Mouse (Mus musculus): ENCODE measurements around the gene Lrit3.
A peak's percentile ranks its signal among the peaks of the same experiment; 100 is the strongest.

Gene Lrit3

DNA sequence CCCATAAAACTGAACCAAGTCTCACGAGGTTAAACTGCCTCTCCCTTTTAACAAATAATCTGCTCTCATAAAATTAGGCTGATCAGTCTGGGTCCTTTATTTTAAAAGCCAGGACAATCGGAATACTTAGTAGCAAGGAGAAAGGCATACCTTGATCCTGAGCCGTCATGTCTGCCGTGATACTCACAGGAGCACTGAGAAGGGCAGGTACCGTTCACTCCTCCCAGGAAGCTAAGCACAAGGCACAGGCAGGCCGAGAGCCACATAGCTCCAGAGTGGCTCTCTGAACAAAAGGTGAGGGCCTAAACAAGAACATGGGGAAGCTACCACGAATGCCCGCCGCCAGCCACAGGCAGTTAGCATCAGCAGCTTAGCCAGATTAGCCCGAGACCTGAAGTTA, at the start of gene Lrit3:
Lrit3 (minus strand) TSS at position 266 of the 400 bp plus-strand sequence.
- no peak for DNase-seq

DNA sequence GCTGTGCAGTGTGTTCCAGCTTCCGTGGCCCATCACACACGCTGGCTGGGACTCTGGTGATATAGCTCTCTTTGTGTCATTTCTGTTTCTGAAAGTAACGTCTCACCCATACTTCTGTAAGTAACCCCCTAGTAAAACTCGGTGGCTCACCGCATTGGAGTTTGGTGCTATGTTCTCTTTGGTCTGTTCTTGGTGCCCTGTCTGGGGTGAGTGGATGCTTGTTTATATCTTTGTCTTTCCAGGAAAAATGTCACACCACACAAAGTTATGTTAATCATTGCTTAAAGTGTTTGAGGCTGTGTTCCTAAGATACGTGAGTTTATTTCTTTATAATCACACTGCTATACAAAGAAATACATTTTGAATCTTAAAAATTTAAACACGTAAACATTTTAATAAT, 43.0 kb upstream of the Lrit3 start:
- no peak for DNase-seq

DNA sequence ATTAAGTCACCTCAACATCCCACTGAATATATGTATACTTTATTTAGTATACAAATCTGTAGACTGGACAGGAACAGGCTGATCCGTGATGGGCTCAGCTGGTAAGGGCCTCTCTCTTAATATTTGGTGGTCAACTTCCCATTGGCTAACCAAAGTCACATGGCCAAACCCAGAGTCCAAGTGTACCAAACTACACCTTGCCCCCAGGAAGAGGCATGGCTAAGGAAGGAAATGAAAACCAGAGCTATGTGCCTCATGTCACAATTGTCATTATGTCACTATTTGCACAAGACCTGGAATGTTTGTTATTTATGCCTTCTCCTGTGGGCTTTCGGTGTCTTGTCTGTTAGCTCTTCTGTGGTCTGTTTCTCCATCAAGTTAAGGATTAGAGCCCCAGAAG, 42.0 kb upstream of the Lrit3 start:
- DNase-seq = no peak

DNA sequence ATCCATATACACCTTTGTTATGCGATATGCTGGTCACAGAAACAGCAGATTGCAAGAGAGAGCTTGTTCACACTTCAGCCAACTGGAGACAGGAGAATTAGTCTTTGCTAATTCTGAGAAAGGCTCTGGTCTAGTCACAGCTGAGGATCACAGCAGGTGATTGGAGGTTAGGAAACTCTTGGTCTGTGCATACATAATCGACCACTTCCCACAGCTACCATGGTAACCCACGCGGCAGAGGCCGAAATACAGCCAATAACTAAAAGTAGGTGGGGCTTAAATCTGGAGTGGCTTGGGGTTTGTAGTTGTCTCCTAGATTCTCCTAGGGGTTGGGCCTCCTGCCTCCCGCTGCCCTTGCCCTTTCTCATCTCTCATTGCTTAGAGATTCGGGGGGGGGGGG, 34.2 kb upstream of the Lrit3 start:
- no peak for DNase-seq

DNA sequence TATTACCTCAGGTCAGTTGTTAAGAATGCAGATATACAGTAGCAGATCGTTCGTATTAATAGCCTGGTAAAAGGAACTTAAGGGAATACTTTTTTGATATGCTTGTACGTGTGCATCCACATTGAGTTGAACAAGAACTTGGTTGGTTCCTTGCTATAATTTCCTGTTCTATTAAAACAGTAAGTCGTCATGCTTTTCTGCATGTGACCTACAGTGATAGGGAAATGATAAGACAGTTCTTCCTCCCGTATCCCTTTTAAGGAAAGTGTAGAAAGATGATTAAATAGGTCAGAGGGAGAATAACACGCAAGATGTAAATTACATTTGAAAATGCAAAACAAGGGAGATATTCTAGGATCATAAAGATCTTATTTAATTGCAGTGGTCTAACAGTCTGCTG, 33.1 kb upstream of the Lrit3 start:
- DNase-seq = no peak

DNA sequence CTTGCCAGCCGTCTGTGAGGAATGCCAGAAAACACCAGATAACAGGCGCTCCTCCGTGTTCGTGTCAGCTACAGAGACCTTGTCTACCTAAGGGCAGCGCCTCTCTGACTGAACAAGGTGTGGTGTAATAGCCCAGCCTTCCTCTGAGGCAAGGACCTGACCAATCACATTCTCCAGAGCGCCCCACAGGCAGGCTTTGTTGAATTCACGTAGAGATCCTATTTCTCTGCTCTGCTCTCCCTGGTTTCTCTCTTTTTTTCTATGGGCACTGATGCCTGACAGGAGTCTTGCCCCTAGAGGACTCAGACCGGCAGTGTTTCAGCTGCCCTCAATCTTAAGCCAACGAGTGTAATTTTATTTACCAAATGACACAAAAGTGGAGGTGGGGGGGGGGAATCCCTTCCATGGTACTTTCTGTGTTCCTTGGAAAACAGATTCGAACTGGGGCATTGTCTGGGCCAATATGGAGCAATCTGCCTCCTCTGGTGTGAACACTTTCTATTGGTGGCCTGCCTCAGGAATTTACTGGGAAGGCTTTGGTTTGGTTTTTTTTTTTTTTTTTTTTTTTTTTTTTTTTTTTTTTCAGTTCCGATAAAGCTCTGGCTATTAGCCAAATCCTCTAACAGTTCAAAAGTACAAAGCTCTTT, 32.3 kb upstream of the Lrit3 start:
- DNase-seq = peak; percentile 50

DNA sequence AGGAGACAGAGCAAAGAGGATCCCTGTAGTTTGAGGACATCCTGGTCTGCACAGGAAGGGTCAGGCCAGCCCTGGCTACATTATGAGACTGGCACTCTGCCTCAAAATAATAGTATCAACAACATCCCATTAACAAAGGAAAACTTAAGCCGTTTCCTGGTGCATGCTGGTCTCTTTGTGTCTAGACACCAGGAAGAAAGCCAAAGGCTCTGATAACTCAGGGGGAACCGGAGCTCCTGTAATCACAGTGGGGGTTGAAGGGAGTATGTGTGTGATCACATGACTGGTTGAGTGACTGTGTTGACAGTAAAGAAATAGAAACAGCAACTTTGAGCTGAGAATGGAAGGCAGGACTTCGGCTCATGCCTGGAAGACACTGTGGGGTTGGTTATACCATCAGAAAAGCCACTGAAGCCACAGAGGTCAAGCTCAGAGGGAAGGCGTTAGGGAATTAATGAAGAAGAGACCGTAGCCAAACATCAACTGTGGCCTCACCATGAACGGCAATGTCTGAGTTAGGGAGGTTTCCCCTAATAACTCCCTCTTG, 31.6 kb upstream of the Lrit3 start, which contains the start of gene Cfi:
Cfi (plus strand) TSS at position 497 of the 547 bp plus-strand sequence.
- no peak for DNase-seq

DNA sequence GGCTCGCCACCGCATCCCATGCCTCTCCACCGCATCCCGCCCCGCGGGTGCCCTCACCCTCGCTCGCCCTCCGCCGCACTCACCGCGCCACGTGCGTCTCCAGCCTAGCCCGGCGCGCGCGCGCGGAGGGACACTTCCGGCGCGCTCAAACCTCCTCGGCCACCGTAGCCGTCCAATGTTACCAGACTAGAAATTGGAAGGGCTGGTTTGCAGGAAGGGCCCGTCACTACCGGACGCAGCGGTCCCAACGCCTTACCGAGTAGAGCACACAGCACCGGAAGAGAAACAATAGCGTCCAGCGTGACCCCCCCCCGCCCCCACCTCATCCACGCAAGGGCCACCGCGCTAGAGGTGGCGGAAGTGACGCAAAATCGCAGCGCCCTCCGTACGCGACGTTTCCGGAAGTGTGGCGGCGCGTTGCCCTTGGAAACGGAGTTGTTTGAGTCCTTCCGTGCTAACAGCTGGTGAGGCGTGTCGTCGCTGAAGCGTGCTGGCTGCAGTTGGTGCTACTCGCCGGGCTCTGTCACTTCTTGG, 27.3 kb upstream of the Lrit3 start, which contains the start of gene Gar1:
Gar1 (minus strand) TSS at position 362 of the 534 bp plus-strand sequence.
- DNase-seq = peak; percentile 98

DNA sequence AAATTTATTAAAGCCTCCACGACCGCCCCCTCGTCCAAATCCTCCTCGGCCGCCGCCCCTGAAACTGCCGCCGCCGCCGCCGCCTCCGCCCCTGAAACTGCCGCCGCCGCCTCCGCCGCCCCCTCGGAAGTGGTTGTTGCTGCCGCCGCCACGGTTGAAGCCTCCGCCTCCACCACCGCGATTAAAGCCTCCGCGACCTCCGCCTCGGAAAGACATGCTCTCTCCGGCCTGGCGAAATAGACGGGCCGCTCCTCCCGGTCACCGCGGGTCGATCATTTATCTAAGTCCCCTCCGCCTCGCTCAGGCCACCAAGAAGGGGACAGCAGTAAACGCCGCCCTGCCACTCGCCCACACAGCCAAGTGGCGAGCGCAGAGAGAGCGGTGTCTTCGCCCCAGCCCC, 26.8 kb upstream of the Lrit3 start:
- DNase-seq = peak; percentile 67

DNA sequence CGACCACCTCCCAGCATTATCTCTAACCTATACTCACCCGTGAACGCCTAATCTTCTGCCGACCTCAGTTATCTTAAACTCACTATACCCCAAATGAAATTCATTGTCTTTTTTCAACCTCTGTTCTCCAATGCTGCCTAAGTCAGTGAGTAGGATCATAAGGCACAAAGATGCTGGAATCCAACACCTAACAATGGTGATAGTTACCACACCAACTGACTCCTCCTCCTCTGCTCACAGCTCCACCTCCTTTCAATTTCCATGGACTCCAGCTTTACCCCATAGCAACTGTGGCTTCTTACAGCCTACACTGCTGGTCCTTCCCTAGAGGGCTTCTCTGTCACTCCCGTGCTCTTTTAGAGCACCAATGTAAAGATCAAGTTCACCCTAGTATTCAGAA, 23.9 kb upstream of the Lrit3 start:
- DNase-seq = no peak

DNA sequence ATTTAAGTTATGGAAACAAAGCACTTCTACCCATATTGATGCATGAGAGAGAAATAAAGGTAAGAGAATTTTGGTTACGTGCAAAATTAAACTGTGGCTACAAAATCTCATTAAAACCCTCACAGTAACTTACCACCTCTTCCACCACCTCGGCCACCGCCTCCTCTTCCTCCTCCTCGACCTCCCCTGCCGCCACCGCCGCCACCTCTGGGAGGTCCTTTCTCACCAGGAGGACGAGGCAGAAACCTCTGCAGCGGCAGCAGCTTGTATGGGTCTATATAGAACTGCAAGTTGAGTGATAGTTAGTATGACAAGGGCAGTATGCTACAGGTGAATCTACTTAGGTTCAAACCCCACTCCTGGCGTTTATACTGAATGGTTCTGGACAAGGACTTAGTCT, 22.9 kb upstream of the Lrit3 start:
- DNase-seq = no peak

DNA sequence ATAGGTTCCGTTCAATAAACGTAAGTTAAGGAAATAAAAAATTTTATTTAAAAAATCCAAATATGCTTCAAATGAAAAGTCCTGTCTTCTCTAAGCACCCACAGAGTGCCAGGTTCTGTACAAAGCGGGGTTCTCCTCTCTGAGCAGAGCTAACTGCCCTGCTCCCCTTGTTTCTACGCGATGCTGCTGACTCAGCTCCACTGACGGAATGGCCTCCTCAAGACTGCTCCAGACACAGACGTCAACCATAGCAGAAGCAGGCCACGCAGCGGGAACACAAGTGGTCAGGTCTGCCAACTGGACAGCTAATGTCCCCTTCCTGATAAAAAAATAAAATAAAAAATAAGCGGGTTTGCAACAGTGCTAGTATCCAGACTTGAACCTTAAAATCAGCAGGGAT, 21.1 kb upstream of the Lrit3 start:
- no peak for DNase-seq

DNA sequence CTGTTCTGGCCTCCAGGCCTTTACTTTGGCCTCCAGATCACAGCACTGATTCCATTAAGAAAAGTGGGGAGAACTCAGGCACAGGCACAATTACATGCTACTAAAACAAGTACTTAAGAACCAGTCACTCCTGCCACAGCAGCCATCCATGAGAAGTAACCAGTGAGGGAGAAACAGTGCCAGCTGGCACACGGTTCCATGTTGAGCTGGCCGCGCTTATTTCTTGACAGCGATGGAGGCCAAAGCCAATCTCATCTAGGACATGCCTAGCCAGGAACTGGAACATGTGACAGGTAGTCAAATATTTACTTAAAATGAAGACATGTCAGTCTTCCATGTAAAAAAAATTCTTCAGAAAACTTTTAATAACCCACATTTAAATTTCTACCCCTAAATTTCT, 20.3 kb upstream of the Lrit3 start:
- no peak for DNase-seq

DNA sequence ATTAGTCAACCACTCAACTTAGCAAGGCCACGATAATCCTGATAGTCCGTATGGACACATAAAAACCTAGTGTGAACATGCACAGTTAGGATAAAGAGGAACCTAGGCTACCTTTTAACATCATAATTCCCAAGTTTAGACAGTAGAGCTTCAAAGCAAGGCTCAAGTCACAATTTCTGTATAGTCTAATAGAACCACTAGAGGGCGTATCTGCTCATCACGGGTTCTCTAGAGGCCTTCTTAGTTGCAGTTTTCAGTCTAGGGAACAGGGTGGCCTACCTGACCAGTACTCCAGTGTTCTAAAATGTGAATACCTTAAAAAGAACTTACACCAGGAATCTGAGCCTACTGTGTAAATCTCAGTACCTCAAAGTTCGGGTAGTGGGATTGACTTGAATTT, 19.5 kb upstream of the Lrit3 start:
- DNase-seq = no peak

DNA sequence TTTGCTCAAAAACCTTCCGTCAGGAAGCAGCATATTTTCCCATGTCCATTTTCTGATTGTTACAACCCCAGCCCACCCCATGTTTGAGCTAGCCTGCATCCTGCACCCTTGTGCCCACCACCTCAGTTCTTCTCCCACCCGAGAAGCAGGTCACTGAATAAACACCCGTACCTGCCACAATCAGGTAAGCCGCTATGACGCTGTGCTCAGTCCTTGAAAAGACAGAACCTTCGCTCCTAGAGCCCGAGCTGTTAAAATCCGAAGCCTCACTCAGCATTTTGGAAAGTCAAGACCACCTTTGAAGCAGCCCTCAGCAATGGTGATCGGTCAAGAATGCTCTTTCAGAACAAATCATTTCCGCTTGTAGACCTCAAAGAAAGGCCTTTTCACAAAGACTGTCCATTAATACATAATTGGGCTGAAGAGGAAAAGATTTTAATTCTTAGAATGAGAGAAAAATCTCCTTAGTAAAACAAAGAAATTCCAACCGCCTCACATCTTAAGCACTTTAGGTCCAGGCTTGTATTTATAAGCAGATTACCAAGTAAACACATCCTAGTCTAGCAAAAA, 18.5 kb upstream of the Lrit3 start, which contains the start of gene Rrh:
Rrh (minus strand) TSS at position 382 of the 570 bp plus-strand sequence.
- DNase-seq = no peak

DNA sequence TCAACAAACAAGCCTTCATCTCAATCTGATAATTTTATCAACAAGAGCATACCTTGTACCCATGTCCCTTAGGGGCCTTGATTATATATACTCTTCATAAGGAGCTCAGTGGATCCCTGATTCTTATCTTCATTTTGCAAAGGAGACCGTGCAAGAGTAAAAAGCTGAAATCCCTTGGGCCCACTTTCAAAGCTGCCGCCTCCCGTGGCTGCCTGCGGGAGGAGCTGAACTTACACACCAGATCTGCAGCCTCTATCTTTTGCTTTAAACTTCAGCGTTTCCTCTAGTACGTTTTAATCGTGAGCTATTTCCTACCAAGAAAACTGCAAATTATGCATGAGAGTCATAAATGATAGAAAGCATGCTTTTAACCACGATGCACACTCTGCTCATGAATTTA, 17.9 kb upstream of the Lrit3 start:
- peak; percentile 51 for DNase-seq

DNA sequence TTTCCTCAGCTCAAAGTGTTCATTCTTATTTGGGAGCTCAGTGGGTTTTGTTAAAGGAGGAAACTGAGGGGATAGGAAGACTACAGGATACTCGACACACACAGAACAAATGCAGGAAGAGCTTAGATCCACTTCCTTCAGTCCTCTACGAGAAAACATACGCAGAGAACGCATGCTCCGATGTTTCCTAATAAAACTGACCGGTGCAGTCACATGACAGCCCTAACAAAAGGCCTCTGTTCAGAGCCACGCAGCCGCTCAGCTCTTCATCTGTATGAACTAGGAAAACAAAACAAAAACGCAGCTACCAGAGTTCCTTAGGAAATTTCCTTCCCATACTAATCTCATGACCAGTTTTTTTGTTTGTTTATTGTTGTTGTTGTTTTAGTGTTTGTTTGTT, 17.0 kb upstream of the Lrit3 start:
- no peak for DNase-seq

DNA sequence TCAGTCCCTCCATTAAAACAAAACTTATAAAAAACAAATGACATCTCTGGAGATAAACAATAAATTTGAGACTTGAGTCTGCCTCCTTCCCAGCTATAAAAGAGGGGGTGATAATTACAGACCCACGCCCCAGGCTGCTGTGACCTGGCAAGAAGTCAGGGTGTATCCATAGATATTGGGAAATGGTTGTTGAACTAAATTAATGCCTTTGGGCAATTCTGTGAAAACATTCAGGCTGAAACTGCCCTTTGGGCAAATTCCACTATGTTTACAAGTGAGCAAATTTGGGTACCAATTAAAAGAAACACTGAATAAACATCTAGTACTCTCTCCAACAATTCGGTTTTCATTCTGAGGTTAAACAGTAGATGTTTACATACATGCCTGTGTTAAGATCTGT, 4.8 kb downstream of the Lrit3 start:
- no peak for DNase-seq

DNA sequence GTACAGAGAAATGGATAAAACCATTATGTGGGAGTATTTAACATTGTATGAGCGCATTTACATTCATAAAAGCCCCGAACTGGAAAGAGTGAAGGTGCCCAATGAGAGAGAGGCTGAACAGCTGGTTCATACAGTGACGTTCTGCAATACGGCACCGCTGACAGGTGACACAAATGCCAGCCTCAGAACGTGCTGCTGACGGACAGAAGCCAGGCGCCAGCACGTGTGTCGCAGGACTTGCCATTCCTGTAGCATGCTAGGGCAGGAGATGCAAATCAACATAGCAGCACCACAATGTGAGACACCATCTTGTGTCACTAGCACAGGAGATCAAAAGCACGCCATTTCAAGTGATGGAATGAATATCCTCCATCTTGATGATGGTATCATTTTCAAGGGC, 5.3 kb downstream of the Lrit3 start:
- DNase-seq = no peak

DNA sequence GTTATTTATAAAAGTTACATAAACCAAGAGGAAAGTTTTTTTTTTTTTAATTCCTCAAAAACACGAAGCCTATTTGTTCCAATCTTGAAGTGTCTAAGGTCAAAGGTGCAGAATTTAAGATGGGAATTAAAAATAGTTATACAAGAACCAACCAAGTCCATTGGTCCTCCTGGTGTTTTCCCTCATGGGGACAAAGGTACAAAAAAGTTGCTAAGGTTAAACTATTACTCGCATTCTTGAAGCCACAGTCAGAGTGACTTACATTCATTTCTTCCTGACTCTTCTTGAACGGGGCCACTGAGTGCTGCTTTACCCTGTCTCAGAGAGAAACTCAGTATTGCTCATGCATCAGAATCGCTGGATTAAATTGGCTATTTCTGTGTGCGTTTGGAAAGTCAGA, 6.5 kb downstream of the Lrit3 start:
- no peak for DNase-seq

DNA sequence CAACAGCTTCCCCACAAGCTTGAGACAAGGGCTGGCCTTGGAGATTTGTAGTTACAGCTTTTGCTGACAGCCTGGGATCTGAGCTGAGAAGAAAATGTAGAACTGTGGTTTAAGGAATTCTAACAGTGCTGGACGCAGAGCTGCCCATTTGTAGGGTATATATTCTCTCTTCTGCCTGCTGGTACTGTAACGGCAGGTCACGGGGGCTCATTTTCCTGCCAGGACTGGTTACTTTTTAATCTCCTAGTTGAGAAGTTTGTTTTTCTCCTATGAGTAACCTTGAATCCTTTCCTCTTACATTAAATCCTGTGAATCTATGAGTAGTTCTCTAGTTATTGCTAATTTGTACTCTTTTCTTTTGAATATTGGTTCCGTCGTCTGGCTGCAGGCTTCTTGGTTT, 10.0 kb downstream of the Lrit3 start:
- peak; percentile 64 for DNase-seq

DNA sequence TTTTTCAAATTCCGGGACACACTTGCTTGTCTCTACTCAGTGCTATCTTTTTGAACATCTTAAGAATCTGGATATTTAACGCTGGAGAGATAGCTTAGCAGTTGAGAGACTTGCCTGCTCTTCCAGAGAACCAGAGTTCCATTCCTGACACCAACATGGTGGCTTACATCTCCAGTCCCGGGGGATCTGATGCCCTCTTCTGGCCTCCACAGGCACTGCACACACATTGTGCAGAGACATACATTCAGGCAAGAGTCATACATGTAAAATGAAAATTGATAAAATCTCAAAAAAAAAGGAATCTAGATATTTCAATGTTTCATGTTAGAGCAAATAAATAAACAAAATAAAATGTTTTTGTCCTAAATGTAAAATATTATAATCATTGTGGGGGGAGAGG, 21.1 kb downstream of the Lrit3 start:
- no peak for DNase-seq

DNA sequence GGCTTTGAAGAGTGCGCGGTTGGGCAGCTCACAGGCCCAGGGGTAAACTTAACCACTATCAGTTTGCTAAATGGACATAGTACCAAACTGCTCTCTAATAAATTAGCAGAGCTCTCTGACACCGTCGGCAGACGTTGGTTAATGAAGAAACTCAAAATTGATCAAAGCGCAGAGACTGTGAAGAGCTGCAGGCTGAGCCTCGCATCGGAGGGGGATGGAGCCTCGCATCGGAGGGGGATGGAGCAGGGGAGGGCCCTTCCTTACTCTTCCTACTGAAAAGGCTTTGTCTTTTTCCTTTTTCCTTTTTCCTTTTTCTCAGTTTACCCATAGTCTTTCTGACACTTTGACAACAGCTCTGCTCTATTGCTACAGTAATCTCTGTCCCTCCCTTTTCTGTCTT, 22.4 kb downstream of the Lrit3 start:
- no peak for DNase-seq

DNA sequence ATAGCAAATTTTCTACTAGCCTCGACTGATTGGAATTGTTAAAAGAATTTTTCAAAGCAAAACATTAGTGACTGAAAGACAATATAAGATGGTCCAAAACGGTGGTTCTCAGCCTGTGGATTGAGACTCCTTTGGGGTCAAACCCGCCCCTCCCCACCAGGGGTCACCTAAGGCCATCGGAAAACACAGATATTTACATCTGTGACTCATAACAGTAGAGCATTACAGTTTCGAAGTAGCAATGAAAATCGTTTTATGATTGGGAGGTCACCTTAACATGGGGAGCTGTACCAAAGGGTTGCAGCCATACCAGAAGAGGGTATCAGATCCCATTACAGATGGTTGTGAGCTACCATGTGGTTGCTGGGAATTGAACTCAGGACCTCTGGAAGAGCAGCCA, 32.6 kb downstream of the Lrit3 start:
- DNase-seq = no peak
